ENCODE assay signal across 16 mouse cellular contexts in the genomic region with DNA sequence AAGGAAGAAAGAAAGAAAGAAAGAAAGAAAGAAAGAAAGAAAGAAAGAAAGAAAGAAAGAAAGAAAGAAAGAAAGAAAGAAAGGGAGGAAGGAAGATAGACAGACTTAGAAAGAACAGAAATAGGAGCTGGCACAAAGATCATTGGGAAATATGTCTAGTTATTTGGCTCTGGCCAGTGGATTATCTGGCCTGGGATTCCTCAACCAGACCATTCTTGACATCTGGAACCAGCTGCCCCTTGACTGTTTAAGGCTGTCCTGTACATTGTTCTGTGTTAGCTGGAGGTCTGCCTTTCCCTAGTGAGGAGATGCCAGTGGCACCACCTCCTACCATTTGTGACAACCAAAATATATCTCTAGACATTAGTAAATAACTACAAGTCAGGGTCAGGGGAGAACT.
"Had no signal": no experiment of that assay in that cellular context is flagged by ENCODE, and none has a peak within 500 bp of the region (broad histone marks: within the 10 kb centered on the region; RNA-seq: fewer than 3 reads in every experiment).

No protein-coding gene starts in this region.

- H3K4me3 ChIP-seq: neural tube, embryonic 13.5 days; neural tube, embryonic 15.5 days; stomach, embryonic 15.5 days had no signal

- H3K9ac ChIP-seq: neural tube, embryonic 13.5 days; neural tube, embryonic 15.5 days; stomach, embryonic 15.5 days had no signal

- DNase-seq: retina, postnatal 1 day; right cerebral cortex, adult 18-20 months; right cerebral cortex, postnatal 14 days; right cerebral cortex, postnatal 25 days; right cerebral cortex, postnatal 4 days; spleen, adult 18-20 months; thymus, adult 18-20 months; thymus, adult 2 months; thymus, postnatal 14 days; thymus, postnatal 25 days; thymus, postnatal 36 days; thymus, postnatal 4 days had no signal

- H3K36me3 ChIP-seq: neural tube, embryonic 13.5 days; neural tube, embryonic 15.5 days; stomach, embryonic 15.5 days had no signal

- H3K27ac ChIP-seq: neural tube, embryonic 13.5 days; neural tube, embryonic 15.5 days; stomach, embryonic 15.5 days; stomach, postnatal 0 days had no signal

- H3K9me3 ChIP-seq: neural tube, embryonic 13.5 days; neural tube, embryonic 15.5 days; stomach, embryonic 15.5 days had no signal

- H3K4me2 ChIP-seq: neural tube, embryonic 13.5 days; neural tube, embryonic 15.5 days; stomach, embryonic 15.5 days had no signal

- H3K27me3 ChIP-seq: neural tube, embryonic 13.5 days; neural tube, embryonic 15.5 days; stomach, embryonic 15.5 days had no signal
